Mouse (Mus musculus): ENCODE results near the gene Bsdc1.

- TF ChIP-seq EP300 (IDR thresholded peaks at IDR 0.05; ENCODE audit: low read depth in 1 of 2, low read length in 2 of 2) (no peak), CTCF (IDR thresholded peaks at IDR 0.05 in 2 of 3, conservative IDR thresholded peaks at IDR 0.05 in 1 of 3; ENCODE audit: control insufficient read depth in 1 of 3, insufficient read depth in 1 of 3, low read depth in 2 of 3, low read length in 3 of 3, poor library complexity in 1 of 3, severe bottlenecking in 1 of 3) (no peak), CHD1 (IDR thresholded peaks at IDR 0.05; ENCODE audit: low read depth, low read length) (no peak), ZNF384 (IDR thresholded peaks at IDR 0.05; ENCODE audit: low read depth, low read length) (no peak), MAFK (IDR thresholded peaks at IDR 0.05; ENCODE audit: borderline replicate concordance, low read depth, low read length) (no peak), USF1 (IDR thresholded peaks at IDR 0.05; ENCODE audit: low read depth, low read length) (no peak), BHLHE40 (IDR thresholded peaks at IDR 0.05; ENCODE audit: borderline replicate concordance, low read depth, low read length) (no peak), GATA1 (IDR thresholded peaks at IDR 0.05; ENCODE audit: low read depth, low read length) (no peak), USF2 (IDR thresholded peaks at IDR 0.05; ENCODE audit: borderline replicate concordance in 1 of 2, insufficient read depth in 1 of 2, low read depth in 1 of 2, low read length in 2 of 2) (no peak), MEF2A (IDR thresholded peaks at IDR 0.05; ENCODE audit: extremely low read depth, insufficient replicate concordance, low read depth, low read length, poor library complexity, severe bottlenecking) (no peak), MAX (IDR thresholded peaks at IDR 0.05; ENCODE audit: low read length) (no peak), HCFC1 (IDR thresholded peaks at IDR 0.05; ENCODE audit: low read depth, low read length) (no peak)
Measured at GRCm38 (mm10) chr4:129502901-129503444, 41.6 kb downstream of the Bsdc1 start.
